7 mouse cellular contexts compared by ENCODE assay signal in genomic region chr3:93444343-93445164, GRCm38 (mm10). TPM values are rescaled to one million over a fixed set of nuclear protein-coding genes. Genes with fewer than 3 reads are reported as not detected.
DNase-seq lines count a peak whose midpoint lies in the region; ATAC-seq lines count a peak whose summit lies in the region.

No protein-coding gene starts in this region.

- peak; percentile 73 for ATAC-seq in granulocyte monocyte progenitor cell, adult 5-6 weeks (replicated peaks; ENCODE audit: poor library complexity, severe bottlenecking)
- peak; percentile 83 for ATAC-seq in intestine, embryonic 16.5 days
- peak; percentile 81 for ATAC-seq in megakaryocyte-erythroid progenitor cell, adult 5-6 weeks (replicated peaks; ENCODE audit: low FRiP score, low TSS enrichment, poor library complexity, severe bottlenecking)

- no peaks in the 10 kb centered on the region for H3K36me3 ChIP-seq in intestine, embryonic 16.5 days (ENCODE audit: control insufficient read depth, insufficient read depth, low read length)

- H3K27me3 ChIP-seq in intestine, embryonic 16.5 days (replicated peaks; ENCODE audit: control insufficient read depth, insufficient read depth, low read length) = peaks cover 3% of the 10 kb centered on the region; the same call in 1 of the 2 replicates

- peaks cover 16% of the 10 kb centered on the region for H3K4me1 ChIP-seq in intestine, embryonic 16.5 days (ENCODE audit: control insufficient read depth, insufficient read depth, low read length)

- under 1% methylated on average over 56 of the region's 56 CpGs for WGBS in intestine, embryonic 16.5 days

- peak overlapping the region; percentile 66 for H3K4me3 ChIP-seq in intestine, embryonic 16.5 days (ENCODE audit: low read length)

- intact Hi-C loops in left cerebral cortex, postnatal 36 days (cut with DNase I) = loop anchor here (5.0 kb wide), 1 partner anchor 43 kb away; no protein-coding TSS in a partner anchor

- peak overlapping the region; percentile 68 for H3K27ac ChIP-seq in intestine, embryonic 16.5 days (ENCODE audit: low read length)

- H3K4me2 ChIP-seq in intestine, embryonic 16.5 days (ENCODE audit: low read depth, low read length) = peak overlapping the region; percentile 97

- peak overlapping the region; percentile 67 for H3K9ac ChIP-seq in intestine, embryonic 16.5 days (ENCODE audit: low read depth, low read length)

- peak; percentile 88 for DNase-seq in adrenal gland, adult 2 months
- peak; percentile 63 for DNase-seq in embryo, embryonic 11.5 days (ENCODE audit: low read depth, low spot score)
- DNase-seq in left cerebral cortex, postnatal 36 days (ENCODE audit: low spot score in 2 of 2) = peak; percentile 72 to 75
- peak; percentile 73 for DNase-seq in right cerebral cortex, postnatal 25 days

- no peaks in the 10 kb centered on the region for H3K9me3 ChIP-seq in intestine, embryonic 16.5 days (ENCODE audit: control insufficient read depth, low read length)

RNA-seq across cellular contexts. Expression of gene Tchh, which starts 2.4 kb away (rescaled TPM):
- total RNA-seq in adrenal gland, adult 2 months (2021) = under 1 TPM; 0.03 to 0.49 TPM
- 0.01 and 0.02 TPM in 2 replicates for polyA plus RNA-seq in adrenal gland, adult 2 months (2012; rRNA removed)
- total RNA-seq in granulocyte monocyte progenitor cell, adult 5-6 weeks (2014; fragmentation: Nextera tagmentation) = 0.11 and 0.15 TPM in 2 replicates
- 0.10 and 0.43 TPM in 2 replicates for total RNA-seq in granulocyte monocyte progenitor cell, adult 5-6 weeks (2017)
- polyA plus RNA-seq in intestine, embryonic 16.5 days (2015; fragmentation: Nextera tagmentation; extraction: Ambion mirVana) = 1.3 TPM in 2 replicates
- total RNA-seq in left cerebral cortex, postnatal 36 days (2021) = 1 to 10 TPM; 2.0 to 2.3 TPM
- not detected in 2 replicates for total RNA-seq in megakaryocyte-erythroid progenitor cell, adult 5-6 weeks (2014; fragmentation: Nextera tagmentation)
- total RNA-seq in megakaryocyte-erythroid progenitor cell, adult 5-6 weeks (2017) = not detected in 2 replicates

RNA-seq across cellular contexts. Expression of gene Tchhl1, which starts 24.0 kb away (rescaled TPM):
- total RNA-seq in adrenal gland, adult 2 months (2021) = 1 to 10 TPM in 1 of 2 experiments, not detected in 1; 3.1 TPM
- polyA plus RNA-seq in adrenal gland, adult 2 months (2012; rRNA removed) = not detected in 2 replicates
- total RNA-seq in granulocyte monocyte progenitor cell, adult 5-6 weeks (2014; fragmentation: Nextera tagmentation) = not detected in 2 replicates
- not detected in 2 replicates for total RNA-seq in granulocyte monocyte progenitor cell, adult 5-6 weeks (2017)
- polyA plus RNA-seq in intestine, embryonic 16.5 days (2015; fragmentation: Nextera tagmentation; extraction: Ambion mirVana) = not detected in 2 replicates
- not detected for total RNA-seq in left cerebral cortex, postnatal 36 days (2021)
- total RNA-seq in megakaryocyte-erythroid progenitor cell, adult 5-6 weeks (2014; fragmentation: Nextera tagmentation) = not detected in 2 replicates
- total RNA-seq in megakaryocyte-erythroid progenitor cell, adult 5-6 weeks (2017) = not detected in 2 replicates

RNA-seq across cellular contexts. Expression of gene Rptn, which starts 51.1 kb away (rescaled TPM):
- total RNA-seq in adrenal gland, adult 2 months (2021) = not detected
- not detected in 2 replicates for polyA plus RNA-seq in adrenal gland, adult 2 months (2012; rRNA removed)
- total RNA-seq in granulocyte monocyte progenitor cell, adult 5-6 weeks (2014; fragmentation: Nextera tagmentation) = not detected in 2 replicates
- total RNA-seq in granulocyte monocyte progenitor cell, adult 5-6 weeks (2017) = not detected in 2 replicates
- polyA plus RNA-seq in intestine, embryonic 16.5 days (2015; fragmentation: Nextera tagmentation; extraction: Ambion mirVana) = not detected in 2 replicates
- total RNA-seq in left cerebral cortex, postnatal 36 days (2021) = not detected
- total RNA-seq in megakaryocyte-erythroid progenitor cell, adult 5-6 weeks (2014; fragmentation: Nextera tagmentation) = not detected in 2 replicates
- not detected in 2 replicates for total RNA-seq in megakaryocyte-erythroid progenitor cell, adult 5-6 weeks (2017)

Comparison
In these comparisons a context has a peak if more than half of its experiments do, and no peak if none do; other contexts are left out.
1. Peak in every context shown above with its lines: DNase-seq, ATAC-seq, H3K4me3 ChIP-seq and H3K27ac ChIP-seq.